Mouse (Mus musculus) heart, embryonic 15.5 days (tissue): Measurements from ENCODE around the gene Arid3c. TPM values are rescaled to one million over a fixed set of nuclear protein-coding genes. Genes with fewer than 3 reads are reported as not detected.

Source experiments
- ATAC-seq: fragments of 200-750 bp; cut with Nextera tagmentation; replicated peaks from 2 replicates; pipeline ENCODE4 v1.8.0; 2017; ENCODE audit warnings: low read depth, moderate TSS enrichment; ENCODE audit not compliant: insufficient number of reproducible peaks, insufficient read depth, low FRiP score
- H3K27ac ChIP-seq: fragments of 300-500 bp; sonication (generic); 2 replicates; pipeline ENCODE4 v1.5.1; 2015; ENCODE audit warnings: mild to moderate bottlenecking, inconsistent platforms
- H3K27me3 ChIP-seq: fragments of 300-500 bp; sonication (generic); 2 replicates; pipeline ENCODE4 v1.6.1; 2015; ENCODE audit warnings: inconsistent platforms
- H3K36me3 ChIP-seq: fragments of 300-500 bp; sonication (generic); 2 replicates; pipeline ENCODE4 v1.6.1; 2015; ENCODE audit warnings: mild to moderate bottlenecking, inconsistent platforms
- H3K4me1 ChIP-seq: fragments of 300-500 bp; sonication (generic); replicated peaks from 2 replicates; pipeline ENCODE4 v1.6.1; 2015; ENCODE audit warnings: inconsistent platforms
- H3K4me2 ChIP-seq: fragments of 300-500 bp; sonication (generic); 2 replicates; pipeline ENCODE4 v1.6.1; 2015; ENCODE audit warnings: inconsistent platforms, mild to moderate bottlenecking, moderate library complexity
- H3K4me3 ChIP-seq: fragments of 300-500 bp; sonication (generic); 2 replicates; pipeline ENCODE4 v1.5.1; 2015; ENCODE audit warnings: mild to moderate bottlenecking, inconsistent platforms
- H3K9ac ChIP-seq: fragments of 300-500 bp; sonication (generic); 2 replicates; pipeline ENCODE4 v1.6.1; 2015; ENCODE audit warnings: mild to moderate bottlenecking, inconsistent platforms
- H3K9me3 ChIP-seq: fragments of 300-500 bp; sonication (generic); replicated peaks from 2 replicates; pipeline ENCODE4 v1.6.1; 2016; ENCODE audit warnings: inconsistent platforms
- WGBS: fragments of 180-500 bp; shearing (Covaris S2); methylation state at CpG from one replicate; pipeline ENCODE4 v1.1.7; 2015; ENCODE audit warnings: mixed read lengths; 5-methylcytosine and 5-hydroxymethylcytosine counted together
- polyA plus RNA-seq: library from polyadenylated mRNA; unstranded; fragments of >200 nt; fragmentation: Nextera tagmentation; extraction: Ambion mirVana; gene quantifications from 2 replicates; pipeline ENCODE4 v1.2.1, GENCODE M21; 2015

Gene Arid3c
- polyA plus RNA-seq, 1 experiment from 2014 or later, result not detected

- ATAC-seq, result no peak
- H3K4me2 ChIP-seq, result no peak overlapping the region
- H3K27me3 ChIP-seq, result no peaks in the 10 kb centered on the region
- H3K27ac ChIP-seq, result no peak overlapping the region
- no peaks in the 10 kb centered on the region for H3K9me3 ChIP-seq
- H3K4me3 ChIP-seq, result no peak overlapping the region
- WGBS, result 66% methylated on average over 8 of the region's 8 CpGs
- no peak overlapping the region for H3K9ac ChIP-seq
- peaks cover 30% of the 10 kb centered on the region; the same call in 1 of the 2 replicates for H3K36me3 ChIP-seq
- H3K4me1 ChIP-seq, result peaks cover 20% of the 10 kb centered on the region
Measured at GRCm38 (mm10) chr4:41715082-41715481, 15.9 kb downstream of the Arid3c start.

DNA sequence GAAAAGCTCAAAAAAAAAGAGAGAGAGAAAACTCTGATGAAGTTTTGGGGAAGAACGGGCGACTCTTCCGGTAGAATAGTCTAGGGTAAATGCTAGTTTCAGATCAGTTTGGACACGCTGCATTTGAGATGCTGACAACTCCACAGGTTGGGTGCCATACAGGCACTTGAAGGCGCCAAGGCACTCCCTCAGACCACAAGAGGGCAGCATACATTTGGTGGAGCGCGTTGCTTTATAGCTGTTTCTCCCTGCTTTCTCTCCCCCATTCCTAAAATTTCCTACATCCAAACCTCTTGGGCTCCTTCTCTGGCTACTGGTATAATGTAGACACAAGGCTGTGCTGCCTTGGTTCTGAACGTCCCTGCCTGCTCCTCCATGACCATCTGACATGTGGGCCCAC lies 16.7 kb downstream of the Arid3c start:
- H3K4me1 ChIP-seq, result peaks cover 20% of the 10 kb centered on the region
- 0 out of 2 replicates have a peak, but pooled peaks have one; percentile 25 for ATAC-seq
- 17% methylated on average over 8 of the region's 8 CpGs for WGBS
- H3K4me2 ChIP-seq, result peak overlapping the region; percentile 84
- H3K4me3 ChIP-seq, result peak overlapping the region; percentile 77
- H3K27ac ChIP-seq, result no peak overlapping the region
- H3K36me3 ChIP-seq, result peaks cover 23% of the 10 kb centered on the region; the same call in 1 of the 2 replicates
- H3K27me3 ChIP-seq, result no peaks in the 10 kb centered on the region
- H3K9me3 ChIP-seq, result no peaks in the 10 kb centered on the region
- no peak overlapping the region for H3K9ac ChIP-seq

DNA sequence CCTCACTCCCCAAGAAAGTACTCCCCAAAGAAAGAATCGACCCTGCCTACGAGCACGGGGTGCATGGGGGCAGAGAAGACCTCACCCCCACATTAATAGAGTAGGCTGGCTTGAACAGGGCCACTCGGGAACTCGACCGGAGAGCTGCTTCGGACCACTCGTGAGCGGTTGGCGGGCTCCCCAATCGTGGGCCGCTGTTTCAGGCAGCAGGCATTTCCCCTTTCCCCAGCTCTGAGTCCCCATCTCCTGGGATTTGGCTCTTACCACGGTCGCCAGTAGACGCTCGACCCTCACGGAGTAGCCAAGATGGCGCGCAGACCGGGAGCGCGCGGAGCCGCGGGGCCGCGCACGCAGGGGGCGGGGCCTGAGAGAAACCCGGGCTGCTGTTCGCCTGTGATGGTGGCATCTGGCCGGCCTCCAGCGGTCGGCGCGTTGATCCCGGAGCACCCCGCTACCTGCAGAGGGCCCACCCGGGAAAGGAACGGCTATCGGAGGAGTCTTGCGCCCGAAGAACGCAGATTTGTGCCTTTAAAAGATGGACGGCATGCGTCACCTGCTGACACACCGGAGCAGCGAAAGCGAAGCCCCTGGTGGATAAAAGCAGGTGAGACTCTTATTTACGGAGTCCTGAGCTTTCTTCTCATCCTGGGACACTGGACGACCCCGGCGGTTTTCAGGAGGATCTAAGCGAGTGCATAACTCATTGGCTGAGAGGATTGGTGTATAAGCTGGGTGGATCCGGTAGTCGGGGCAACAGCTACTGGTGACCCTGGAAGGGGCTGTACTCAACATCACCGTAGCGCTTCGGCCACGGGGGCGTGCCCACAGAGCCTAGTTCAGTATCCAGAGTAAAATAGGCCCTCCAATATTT lies 17.5 kb downstream of the Arid3c start, which contains the start of gene Rpp25l:
Gene Rpp25l (minus strand): TSS at position 338 of the 871 bp plus-strand sequence.
- peaks cover 18% of the 10 kb centered on the region; the same call in 1 of the 2 replicates for H3K36me3 ChIP-seq
- ATAC-seq, result peak; percentile 60; the same call in 1 of the 2 replicates
- peak within 1 kb of the TSS; percentile 84 for H3K4me2 ChIP-seq
- peak within 1 kb of the TSS; percentile 61 for H3K27ac ChIP-seq
- peaks cover 20% of the 10 kb centered on the region for H3K4me1 ChIP-seq
- H3K9ac ChIP-seq, result peak within 1 kb of the TSS; percentile 81
- no peaks in the 10 kb centered on the region for H3K27me3 ChIP-seq
- peak within 1 kb of the TSS; percentile 77 for H3K4me3 ChIP-seq
- under 1% methylated on average over 61 of the region's 61 CpGs for WGBS
- no peaks in the 10 kb centered on the region for H3K9me3 ChIP-seq

DNA sequence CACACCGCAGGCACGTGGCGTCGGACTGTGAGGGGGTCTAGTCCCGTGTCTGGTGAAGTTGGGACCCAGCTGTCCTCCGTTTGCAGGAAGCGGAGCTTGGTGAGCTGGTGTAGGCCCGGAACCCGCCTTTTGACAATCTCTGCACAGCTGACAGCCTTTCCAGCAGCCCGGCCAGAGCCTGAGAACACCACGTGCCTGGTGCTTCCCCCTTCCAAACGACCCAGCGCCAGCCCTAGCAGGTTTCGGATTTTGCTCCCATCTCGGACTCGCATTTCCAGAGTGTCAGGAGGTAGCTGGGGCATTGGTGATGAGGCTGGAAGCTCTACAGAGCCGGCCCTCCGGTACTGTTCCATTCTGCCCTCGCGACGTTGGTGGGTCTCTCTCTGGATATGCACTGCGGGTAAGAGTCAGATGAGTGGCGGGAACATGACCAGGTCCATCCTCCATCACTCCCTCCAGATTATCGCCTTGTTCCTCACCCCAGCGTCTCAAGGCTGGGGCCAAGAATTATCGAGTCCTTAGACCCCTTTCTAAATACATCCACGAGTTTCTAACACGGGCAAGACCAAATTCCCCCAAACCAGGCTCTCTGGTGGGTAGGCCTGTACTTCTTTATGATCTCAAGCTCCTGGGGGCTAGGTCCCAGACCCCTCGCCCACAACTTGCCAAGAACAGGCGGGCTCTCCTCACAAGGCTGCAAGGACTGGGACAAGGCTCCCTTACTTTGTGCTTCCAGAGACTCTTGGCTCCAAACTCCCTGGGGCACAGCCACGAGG lies 18.3 kb downstream of the Arid3c start:
- Histone ChIP-seq H3K27ac (peak overlapping the region; percentile 61), H3K9me3 (no peaks in the 10 kb centered on the region), H3K4me2 (peak overlapping the region; percentile 84), H3K4me3 (peak overlapping the region; percentile 77), H3K36me3 (peaks cover 10% of the 10 kb centered on the region; the same call in 1 of the 2 replicates), H3K4me1 (peaks cover 20% of the 10 kb centered on the region), H3K27me3 (peaks cover 3% of the 10 kb centered on the region), H3K9ac (peak overlapping the region; percentile 81)
- WGBS, result 37% methylated on average over 31 of the region's 31 CpGs
- ATAC-seq, result no peak

- Histone ChIP-seq H3K9ac (peak overlapping the region; percentile 81; the same call in 1 of the 2 replicates), H3K4me1 (peaks cover 24% of the 10 kb centered on the region), H3K36me3 (peaks cover 6% of the 10 kb centered on the region; the same call in 1 of the 2 replicates), H3K4me3 (peak overlapping the region; percentile 77), H3K4me2 (peak overlapping the region; percentile 84), H3K9me3 (no peaks in the 10 kb centered on the region), H3K27ac (no peak overlapping the region), H3K27me3 (peaks cover 6% of the 10 kb centered on the region)
- no peak for ATAC-seq
- WGBS, result 73% methylated on average over 16 of the region's 16 CpGs
Measured at GRCm38 (mm10) chr4:41711705-41712375, 19.1 kb downstream of the Arid3c start.

DNA sequence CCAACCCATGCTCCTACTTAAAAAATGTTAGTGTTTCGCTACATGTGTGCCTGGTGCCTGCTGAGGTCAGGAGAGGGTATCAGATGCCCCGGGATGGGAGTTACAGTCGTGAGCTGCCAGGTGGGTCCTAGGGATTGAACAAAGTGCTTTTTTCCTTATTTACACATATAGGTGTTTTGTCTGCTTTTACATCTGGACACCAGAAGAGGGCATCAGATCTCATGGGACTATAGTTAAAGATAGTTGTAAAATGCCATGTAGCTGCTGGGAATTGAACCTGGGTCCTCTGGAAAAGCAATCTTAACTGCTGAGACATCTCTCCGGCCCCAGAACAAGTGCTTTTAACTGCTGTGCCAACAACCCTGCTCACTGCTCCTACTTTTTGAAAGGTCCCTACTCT lies 20.7 kb downstream of the Arid3c start:
- Histone ChIP-seq H3K4me1 (peaks cover 34% of the 10 kb centered on the region), H3K4me3 (no peak overlapping the region), H3K27ac (no peak overlapping the region), H3K27me3 (peaks cover 17% of the 10 kb centered on the region), H3K36me3 (peaks cover 6% of the 10 kb centered on the region; the same call in 1 of the 2 replicates), H3K9me3 (no peaks in the 10 kb centered on the region), H3K4me2 (no peak overlapping the region), H3K9ac (no peak overlapping the region)
- no peak for ATAC-seq
- WGBS, result 56% methylated on average over 4 of the region's 4 CpGs

- no peak overlapping the region for H3K4me3 ChIP-seq
- H3K9me3 ChIP-seq, result no peaks in the 10 kb centered on the region
- no peak overlapping the region for H3K9ac ChIP-seq
- 38% methylated on average over 8 of the region's 8 CpGs for WGBS
- H3K4me1 ChIP-seq, result peaks cover 29% of the 10 kb centered on the region
- H3K36me3 ChIP-seq, result peaks cover 6% of the 10 kb centered on the region; the same call in 1 of the 2 replicates
- ATAC-seq, result no peak
- no peak overlapping the region for H3K27ac ChIP-seq
- H3K4me2 ChIP-seq, result no peak overlapping the region
- H3K27me3 ChIP-seq, result peaks cover 29% of the 10 kb centered on the region
Measured at GRCm38 (mm10) chr4:41708192-41708745, 22.7 kb downstream of the Arid3c start.

GRCm38 (mm10) chr4:41707011-41707535 lies 23.9 kb downstream of the Arid3c start:
- Histone ChIP-seq H3K27ac (no peak overlapping the region), H3K4me1 (peaks cover 20% of the 10 kb centered on the region), H3K9me3 (no peaks in the 10 kb centered on the region), H3K4me3 (no peak overlapping the region), H3K27me3 (peaks cover 29% of the 10 kb centered on the region), H3K36me3 (peaks cover 5% of the 10 kb centered on the region; the same call in 1 of the 2 replicates), H3K4me2 (peak overlapping the region; percentile 15; the same call in 1 of the 2 replicates), H3K9ac (no peak overlapping the region)
- 3% methylated on average over 13 of the region's 13 CpGs for WGBS
- peak; percentile 53 for ATAC-seq

GRCm38 (mm10) chr4:41705922-41706754 lies 24.8 kb downstream of the Arid3c start:
- no peak for ATAC-seq
- H3K4me1 ChIP-seq, result peaks cover 14% of the 10 kb centered on the region
- H3K9me3 ChIP-seq, result no peaks in the 10 kb centered on the region
- no peaks in the 10 kb centered on the region for H3K36me3 ChIP-seq
- 51% methylated on average over 19 of the region's 19 CpGs for WGBS
- no peak overlapping the region for H3K9ac ChIP-seq
- H3K27ac ChIP-seq, result no peak overlapping the region
- H3K4me3 ChIP-seq, result no peak overlapping the region
- H3K27me3 ChIP-seq, result peaks cover 29% of the 10 kb centered on the region
- H3K4me2 ChIP-seq, result 0 out of 2 replicates have a peak overlapping the region, but pooled peaks have one; percentile 15

DNA sequence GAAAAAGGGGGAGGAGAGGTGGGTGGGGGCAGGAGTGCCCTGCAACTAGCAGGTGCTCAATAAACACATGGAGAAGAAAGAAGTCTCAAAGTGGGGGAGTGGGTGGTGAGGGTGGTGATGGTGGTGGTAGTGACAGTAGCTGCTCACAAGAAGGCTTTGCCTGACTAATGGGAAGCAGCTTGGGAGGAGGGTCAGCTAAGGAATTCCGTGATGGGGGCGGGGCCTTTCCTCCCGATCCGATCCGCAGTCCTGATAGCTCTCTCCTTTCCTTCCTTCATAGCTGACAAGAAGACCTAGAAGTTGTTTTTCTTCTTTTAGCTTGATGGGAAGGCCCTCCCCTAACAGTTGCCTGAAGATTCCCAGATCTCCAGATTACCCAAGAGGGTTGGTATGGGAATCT lies 26.3 kb downstream of the Arid3c start:
- ATAC-seq, result no peak
- WGBS, result 6% methylated on average over 5 of the region's 5 CpGs
- peaks cover 14% of the 10 kb centered on the region for H3K4me1 ChIP-seq

More for the DNA sequence above, 26.3 kb downstream of the Arid3c start:
- Histone ChIP-seq H3K4me2 (no peak overlapping the region), H3K27ac (no peak overlapping the region), H3K9ac (no peak overlapping the region), H3K9me3 (no peaks in the 10 kb centered on the region), H3K36me3 (no peaks in the 10 kb centered on the region), H3K27me3 (peaks cover 29% of the 10 kb centered on the region), H3K4me3 (no peak overlapping the region)
